Mouse (Mus musculus) forebrain, embryonic 16.5 days (tissue): ENCODE data around the gene Bmpr1b. TPM values are rescaled to one million over a fixed set of nuclear protein-coding genes. Genes with fewer than 3 reads are reported as not detected.

Source experiments
- ATAC-seq: fragments of 200-750 bp; cut with Nextera tagmentation; 2 replicates; pipeline ENCODE4 v1.8.0; 2017; ENCODE audit warnings: mild to moderate bottlenecking, moderate library complexity
- H3K27ac ChIP-seq: fragments of 300-500 bp; sonication (generic); 2 replicates; pipeline ENCODE4 v1.5.1; 2014; ENCODE audit warnings: low read length, control low read depth
- H3K27me3 ChIP-seq: fragments of 300-500 bp; sonication (generic); replicated peaks from 2 replicates; pipeline ENCODE4 v1.6.1; 2014; ENCODE audit warnings: low read length; ENCODE audit not compliant: control insufficient read depth, insufficient read depth
- H3K36me3 ChIP-seq: fragments of 300-500 bp; sonication (generic); 2 replicates; pipeline ENCODE4 v1.6.1; 2014; ENCODE audit not compliant: control insufficient read depth, insufficient read depth
- H3K4me1 ChIP-seq: fragments of 300-500 bp; sonication (generic); replicated peaks from 2 replicates; pipeline ENCODE4 v1.6.1; 2014; ENCODE audit warnings: low read length; ENCODE audit not compliant: control insufficient read depth, insufficient read depth
- H3K4me2 ChIP-seq: fragments of 300-500 bp; sonication (generic); 2 replicates; pipeline ENCODE4 v1.6.1; 2014; ENCODE audit warnings: mild to moderate bottlenecking, low read length, control low read depth
- H3K4me3 ChIP-seq: fragments of 300-500 bp; sonication (generic); replicated peaks from 2 replicates; pipeline ENCODE4 v1.5.1; 2014; ENCODE audit warnings: mild to moderate bottlenecking, low read length, control low read depth
- H3K9ac ChIP-seq: fragments of 300-500 bp; sonication (generic); replicated peaks from 2 replicates; pipeline ENCODE4 v1.6.1; 2014; ENCODE audit warnings: low read depth, low read length, control low read depth
- H3K9me3 ChIP-seq: fragments of 300-500 bp; sonication (generic); 2 replicates; pipeline ENCODE4 v1.6.1; 2016; ENCODE audit warnings: low read length; ENCODE audit not compliant: control insufficient read depth
- WGBS: fragments of 180-500 bp; shearing (Covaris S2); extraction: QIAGEN DNeasy Blood & Tissue Kit; methylation state at CpG from one replicate; pipeline ENCODE4 v1.1.7; 2014; 5-methylcytosine and 5-hydroxymethylcytosine counted together
- polyA plus RNA-seq: library from polyadenylated mRNA; unstranded; fragments of >200 nt; fragmentation: Nextera tagmentation; extraction: Ambion mirVana; gene quantifications from 2 replicates; pipeline ENCODE4 v1.2.1, GENCODE M21; 2015

Gene Bmpr1b
- polyA plus RNA-seq, 1 experiment from 2014 or later, result 5.0 TPM

DNA sequence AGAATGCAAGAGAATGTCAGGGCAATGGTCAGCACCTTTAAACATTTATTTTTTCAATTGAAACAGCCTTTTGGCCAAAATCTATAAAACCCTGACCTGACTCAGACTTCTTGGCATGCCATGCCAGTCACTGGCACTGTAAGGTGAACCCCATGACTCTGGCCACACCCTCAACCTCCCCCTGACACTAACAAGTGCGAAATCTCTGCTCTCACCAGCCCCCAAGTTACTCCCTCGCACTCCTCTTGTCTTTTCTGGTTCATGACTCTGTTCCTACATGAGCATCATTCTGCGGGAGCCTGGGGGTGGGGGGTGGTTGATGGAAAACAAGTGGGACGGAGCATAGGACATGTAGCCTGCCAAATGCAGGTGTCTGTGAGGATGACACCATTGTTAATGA is 135.1 kb downstream of the Bmpr1b start:
- Histone ChIP-seq H3K4me2 (no peak overlapping the region), H3K27me3 (no peaks in the 10 kb centered on the region), H3K9me3 (no peaks in the 10 kb centered on the region), H3K9ac (no peak overlapping the region), H3K4me1 (no peaks in the 10 kb centered on the region), H3K27ac (no peak overlapping the region), H3K4me3 (no peak overlapping the region), H3K36me3 (no peaks in the 10 kb centered on the region)
- WGBS, result 84% methylated on average over 4 of the region's 4 CpGs
- ATAC-seq, result no peak

DNA sequence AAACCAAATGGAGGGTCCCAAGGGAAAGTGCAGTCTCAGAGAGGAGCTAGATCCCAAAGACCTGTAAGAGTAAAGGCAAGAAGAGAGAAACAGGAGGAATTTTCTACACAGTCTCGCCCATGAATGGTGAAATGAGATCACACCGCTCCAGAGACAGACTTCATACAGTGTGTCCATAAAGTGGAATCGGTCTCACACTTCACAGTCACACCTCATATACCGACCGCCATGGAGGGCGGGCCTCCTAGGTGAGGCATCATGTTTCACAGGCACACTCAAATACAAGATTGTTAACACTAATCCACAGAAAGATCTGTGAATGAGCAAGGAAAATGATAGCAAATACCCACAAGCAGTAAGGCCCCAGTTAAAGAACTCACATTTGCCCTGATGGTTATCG is 149.5 kb downstream of the Bmpr1b start:
- no peak overlapping the region for H3K4me3 ChIP-seq
- H3K4me1 ChIP-seq, result no peaks in the 10 kb centered on the region
- H3K9me3 ChIP-seq, result no peaks in the 10 kb centered on the region
- no peaks in the 10 kb centered on the region for H3K36me3 ChIP-seq
- no peak overlapping the region for H3K9ac ChIP-seq
- no peaks in the 10 kb centered on the region for H3K27me3 ChIP-seq
- WGBS, result 89% methylated on average over 7 of the region's 7 CpGs
- ATAC-seq, result no peak
- no peak overlapping the region for H3K4me2 ChIP-seq
- no peak overlapping the region for H3K27ac ChIP-seq

DNA sequence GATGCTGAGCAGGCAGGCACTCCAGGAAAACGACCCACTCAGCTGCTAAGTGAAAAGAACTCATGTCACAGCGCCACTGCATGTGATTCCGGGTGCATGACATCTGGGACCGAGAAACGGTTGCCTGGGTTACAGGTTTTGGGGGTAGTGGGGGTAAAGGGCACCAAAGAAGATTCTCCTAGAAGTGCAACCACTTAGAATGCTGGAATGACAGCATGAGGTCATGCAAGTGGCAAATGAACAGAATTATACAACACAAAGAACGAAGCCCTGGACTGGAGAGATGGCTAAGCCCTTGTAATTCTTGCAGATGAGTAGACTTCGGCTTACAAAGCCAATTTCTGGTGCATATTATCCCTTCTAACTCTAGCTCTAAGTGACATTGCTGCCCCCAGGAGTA is 184.7 kb downstream of the Bmpr1b start:
- ATAC-seq, result no peak
- 50% methylated on average over 7 of the region's 7 CpGs for WGBS
- Histone ChIP-seq H3K27me3 (no peaks in the 10 kb centered on the region), H3K9me3 (no peaks in the 10 kb centered on the region), H3K4me2 (no peak overlapping the region), H3K4me1 (0 out of 2 replicates have a peak, but pooled peaks cover 3% of the 10 kb centered on the region), H3K27ac (no peak overlapping the region), H3K4me3 (no peak overlapping the region), H3K9ac (no peak overlapping the region), H3K36me3 (no peaks in the 10 kb centered on the region)

- WGBS, result 66% methylated on average over 24 of the region's 24 CpGs
- peak overlapping the region; percentile 24; the same call in 1 of the 2 replicates for H3K4me2 ChIP-seq
- peak; percentile 69 for ATAC-seq
- H3K9me3 ChIP-seq, result no peaks in the 10 kb centered on the region
- 0 out of 2 replicates have a peak, but pooled peaks cover 3% of the 10 kb centered on the region for H3K4me1 ChIP-seq
- no peaks in the 10 kb centered on the region for H3K27me3 ChIP-seq
- no peak overlapping the region for H3K27ac ChIP-seq
- no peak overlapping the region for H3K9ac ChIP-seq
- no peak overlapping the region for H3K4me3 ChIP-seq
- H3K36me3 ChIP-seq, result no peaks in the 10 kb centered on the region
These were observed 187.4 kb downstream of the Bmpr1b start for GRCm38 (mm10) chr3:141981613-141982432.

DNA sequence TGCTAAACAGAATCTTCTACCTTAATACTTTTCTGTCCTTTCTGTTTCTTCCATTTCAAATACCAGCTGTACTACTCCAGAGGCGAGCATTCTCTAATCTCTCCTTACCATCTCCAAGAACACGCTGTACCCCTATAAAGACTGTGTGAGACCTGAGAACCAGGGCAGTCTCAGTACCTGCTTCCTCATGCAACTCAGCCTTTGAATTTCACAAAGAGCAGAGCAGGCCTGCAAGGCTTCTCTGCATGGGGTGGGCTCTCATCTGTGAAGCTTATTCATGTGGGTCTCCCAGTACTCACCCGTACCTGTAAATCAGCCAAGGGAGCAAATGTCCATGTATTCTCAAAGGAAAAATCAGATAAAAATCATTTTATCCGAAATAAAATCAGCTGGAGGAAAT is 203.0 kb downstream of the Bmpr1b start:
- Histone ChIP-seq H3K4me1 (no peaks in the 10 kb centered on the region), H3K9me3 (no peaks in the 10 kb centered on the region), H3K27ac (no peak overlapping the region), H3K4me3 (no peak overlapping the region), H3K36me3 (no peaks in the 10 kb centered on the region), H3K4me2 (no peak overlapping the region), H3K9ac (no peak overlapping the region), H3K27me3 (no peaks in the 10 kb centered on the region)
- WGBS, result 47% methylated on average over 4 of the region's 4 CpGs
- ATAC-seq, result no peak

- peaks cover 9% of the 10 kb centered on the region for H3K4me1 ChIP-seq
- no peaks in the 10 kb centered on the region for H3K9me3 ChIP-seq
- no peak overlapping the region; the same call in 1 of the 2 replicates for H3K4me2 ChIP-seq
- no peak overlapping the region for H3K27ac ChIP-seq
- no peak overlapping the region for H3K4me3 ChIP-seq
- H3K36me3 ChIP-seq, result no peaks in the 10 kb centered on the region
- no peaks in the 10 kb centered on the region for H3K27me3 ChIP-seq
- WGBS, result 4% methylated on average over 6 of the region's 6 CpGs
- H3K9ac ChIP-seq, result no peak overlapping the region
- ATAC-seq, result peak; percentile 47; the same call in 1 of the 2 replicates
These were observed 216.3 kb downstream of the Bmpr1b start for GRCm38 (mm10) chr3:141952931-141953330.

DNA sequence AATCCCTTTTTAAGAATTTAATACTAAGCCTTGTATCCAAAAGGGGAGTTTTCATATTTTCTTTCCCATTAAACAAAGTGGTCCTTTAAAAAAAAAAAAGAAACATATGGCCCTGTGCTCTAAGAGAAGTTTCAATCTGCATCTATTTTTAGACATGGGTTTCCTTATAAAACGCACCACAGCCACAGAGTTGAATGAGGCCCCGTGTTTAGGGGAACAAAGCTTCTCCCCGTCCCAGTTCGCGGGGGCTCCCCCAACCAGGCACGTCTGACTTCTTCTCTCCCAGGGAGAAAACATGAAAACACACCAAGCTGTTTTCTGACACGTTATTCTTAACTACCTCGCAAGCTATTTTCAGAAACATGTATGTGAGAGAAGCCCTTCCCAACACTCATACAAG is 218.6 kb downstream of the Bmpr1b start:
- no peak overlapping the region for H3K9ac ChIP-seq
- no peak overlapping the region for H3K4me2 ChIP-seq
- H3K4me1 ChIP-seq, result peaks cover 9% of the 10 kb centered on the region
- no peaks in the 10 kb centered on the region for H3K36me3 ChIP-seq
- no peak overlapping the region for H3K27ac ChIP-seq
- ATAC-seq, result no peak
- H3K27me3 ChIP-seq, result no peaks in the 10 kb centered on the region
- no peaks in the 10 kb centered on the region for H3K9me3 ChIP-seq
- 31% methylated on average over 8 of the region's 8 CpGs for WGBS
- H3K4me3 ChIP-seq, result no peak overlapping the region

DNA sequence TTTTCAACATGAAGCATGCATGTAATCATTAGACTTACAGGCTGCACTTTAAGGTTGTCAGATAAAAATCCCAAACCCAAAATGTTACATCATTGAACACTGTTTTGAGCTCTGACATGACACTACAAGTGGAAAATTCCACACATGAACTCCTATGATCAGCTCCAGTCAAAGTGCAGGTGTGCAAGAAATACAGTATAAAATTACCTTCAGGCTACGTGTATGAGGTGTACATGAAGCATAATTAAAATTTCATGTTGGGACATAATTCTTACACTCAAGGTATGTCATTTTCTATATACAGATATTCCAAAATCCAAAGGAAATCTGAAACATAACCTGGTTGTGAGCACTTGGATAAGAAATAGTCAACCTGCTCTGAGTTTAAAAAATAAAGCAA is 220.7 kb downstream of the Bmpr1b start:
- no peak overlapping the region for H3K9ac ChIP-seq
- H3K27me3 ChIP-seq, result no peaks in the 10 kb centered on the region
- no peak overlapping the region for H3K4me2 ChIP-seq
- H3K36me3 ChIP-seq, result no peaks in the 10 kb centered on the region
- 85% methylated on average over 1 of the region's 1 CpGs for WGBS
- H3K4me1 ChIP-seq, result peaks cover 9% of the 10 kb centered on the region
- no peak overlapping the region for H3K4me3 ChIP-seq
- ATAC-seq, result no peak
- H3K27ac ChIP-seq, result no peak overlapping the region
- no peaks in the 10 kb centered on the region for H3K9me3 ChIP-seq

GRCm38 (mm10) chr3:141948096-141948495 is 221.1 kb downstream of the Bmpr1b start:
- ATAC-seq, result no peak
- no peaks in the 10 kb centered on the region for H3K36me3 ChIP-seq
- no peak overlapping the region for H3K9ac ChIP-seq
- H3K4me3 ChIP-seq, result no peak overlapping the region
- peaks cover 9% of the 10 kb centered on the region for H3K4me1 ChIP-seq
- no peak overlapping the region for H3K4me2 ChIP-seq
- no peaks in the 10 kb centered on the region for H3K27me3 ChIP-seq
- H3K9me3 ChIP-seq, result no peaks in the 10 kb centered on the region
- WGBS, result 62% methylated on average over 3 of the region's 3 CpGs
- no peak overlapping the region for H3K27ac ChIP-seq
